Mouse (Mus musculus) forebrain, embryonic 14.5 days (tissue): Measurements from ENCODE around the gene Ptprd. TPM values are rescaled to one million over a fixed set of nuclear protein-coding genes. Genes with fewer than 3 reads are reported as not detected.

Experiments
- ATAC-seq: fragments of 200-750 bp; cut with Nextera tagmentation; 2 replicates; pipeline ENCODE4 v1.8.0; 2017; ENCODE audit warnings: mild to moderate bottlenecking, moderate library complexity
- DNase-seq: peaks from one replicate; pipeline ENCODE4 v3.0.0-alpha.2; 2015; ENCODE audit warnings: low spot score
- H3K27ac ChIP-seq: fragments of 300-500 bp; sonication (generic); 2 replicates; pipeline ENCODE4 v1.5.1; 2014; ENCODE audit warnings: low read depth, mild to moderate bottlenecking, control low read depth, low read length, moderate library complexity
- H3K27me3 ChIP-seq: fragments of 300-500 bp; sonication (generic); replicated peaks from 2 replicates; pipeline ENCODE4 v1.6.1; 2014; ENCODE audit warnings: low read length, control low read depth, mixed read lengths; ENCODE audit not compliant: control insufficient read depth, insufficient read depth
- H3K36me3 ChIP-seq: fragments of 300-500 bp; sonication (generic); 2 replicates; pipeline ENCODE4 v1.6.1; 2014; ENCODE audit warnings: low read length, control low read depth; ENCODE audit not compliant: control insufficient read depth, insufficient read depth
- H3K4me1 ChIP-seq: fragments of 300-500 bp; sonication (generic); 2 replicates; pipeline ENCODE4 v1.6.1; 2014; ENCODE audit warnings: antibody characterized with exemption, low read length, control low read depth; ENCODE audit not compliant: control insufficient read depth, insufficient read depth
- H3K4me2 ChIP-seq: fragments of 300-500 bp; sonication (generic); 2 replicates; pipeline ENCODE4 v1.6.1; 2014; ENCODE audit warnings: mild to moderate bottlenecking, control low read depth, low read length
- H3K4me3 ChIP-seq: fragments of 300-500 bp; sonication (generic); 2 replicates; pipeline ENCODE4 v1.5.1; 2014; ENCODE audit warnings: low read depth, low read length, control low read depth
- H3K9ac ChIP-seq: fragments of 300-500 bp; sonication (generic); 2 replicates; pipeline ENCODE4 v1.6.1; 2014; ENCODE audit warnings: mild to moderate bottlenecking, low read length, control low read depth, moderate library complexity
- H3K9me3 ChIP-seq: fragments of 300-500 bp; sonication (generic); replicated peaks from 2 replicates; pipeline ENCODE4 v1.6.1; 2016; ENCODE audit warnings: low read length, control low read depth, mixed read lengths; ENCODE audit not compliant: control insufficient read depth
- WGBS: fragments of 180-500 bp; shearing (Covaris S2); extraction: QIAGEN DNeasy Blood & Tissue Kit; methylation state at CpG from one replicate; pipeline ENCODE4 v1.1.7; 2014; 5-methylcytosine and 5-hydroxymethylcytosine counted together
- polyA plus RNA-seq: library from polyadenylated mRNA; unstranded; fragments of >200 nt; fragmentation: Nextera tagmentation; extraction: Ambion mirVana; gene quantifications from 2 replicates; pipeline ENCODE4 v1.2.1, GENCODE M21; 2014

Gene Ptprd
- polyA plus RNA-seq, 1 experiment from 2014 or later = 43.3 TPM

DNA sequence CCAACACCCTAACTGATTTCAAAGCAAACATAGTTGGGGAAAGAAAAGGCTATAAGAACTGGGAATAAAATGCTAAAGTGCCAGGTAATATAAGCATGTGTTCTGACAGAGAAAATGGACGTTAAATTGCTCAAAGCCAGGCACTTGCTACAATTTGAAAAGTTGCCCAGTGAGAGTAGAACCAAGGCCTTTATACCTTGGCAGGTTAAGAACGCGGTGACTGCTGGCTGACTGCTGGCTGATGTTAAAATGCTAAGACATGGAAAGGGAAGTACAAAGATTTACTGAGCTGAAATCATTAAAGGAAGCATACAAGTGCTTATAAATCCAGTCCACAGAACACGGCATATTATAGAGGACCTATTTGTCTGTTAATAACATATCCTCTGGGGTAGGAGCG, 1796.1 kb downstream of the Ptprd start:
- Histone ChIP-seq H3K4me2 (no peak overlapping the region), H3K9me3 (no peaks in the 10 kb centered on the region), H3K9ac (no peak overlapping the region), H3K27ac (no peak overlapping the region), H3K27me3 (no peaks in the 10 kb centered on the region), H3K36me3 (no peaks in the 10 kb centered on the region), H3K4me1 (no peaks in the 10 kb centered on the region), H3K4me3 (no peak overlapping the region)
- DNase-seq = no peak
- no peak for ATAC-seq
- 82% methylated on average over 5 of the region's 5 CpGs for WGBS

DNA sequence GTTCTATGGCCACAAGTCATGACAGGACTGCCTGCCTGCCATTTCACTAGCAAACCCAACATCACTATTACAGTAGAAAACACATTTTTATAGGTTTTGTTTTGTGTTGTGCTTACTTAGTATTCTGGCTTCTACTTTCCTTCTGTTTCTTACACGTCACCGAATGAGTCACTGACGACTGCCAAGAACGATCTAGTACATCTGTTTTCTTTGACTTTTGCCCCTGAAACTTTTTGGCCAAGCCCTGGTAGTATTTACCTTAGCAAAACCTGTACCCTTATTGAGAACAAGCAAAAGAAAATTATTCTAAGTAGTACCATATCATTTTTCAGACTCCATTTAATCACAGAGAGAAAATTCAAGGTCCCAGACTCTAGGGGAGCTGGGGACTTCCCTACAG, 1797.2 kb downstream of the Ptprd start:
- DNase-seq = no peak
- WGBS = 74% methylated on average over 4 of the region's 4 CpGs
- ATAC-seq = no peak

DNA sequence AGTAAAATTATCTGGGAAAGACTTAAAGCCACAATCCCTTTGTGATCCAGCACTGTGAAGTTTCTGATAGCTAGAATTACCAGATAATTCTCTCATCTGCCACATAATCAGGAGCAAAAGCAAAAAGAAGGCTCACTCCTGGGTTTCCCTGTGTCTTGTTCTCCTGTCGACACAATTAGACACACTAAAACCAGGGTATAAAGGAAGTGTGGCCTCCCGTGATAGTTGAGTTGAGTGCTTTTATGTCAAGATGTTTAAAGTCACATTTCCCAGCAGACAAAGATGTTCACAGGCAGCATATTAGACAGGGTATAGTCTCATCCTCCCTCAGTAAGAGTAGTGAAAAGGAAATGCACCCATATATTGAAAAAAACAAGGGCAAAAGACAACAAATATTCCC, 1801.7 kb downstream of the Ptprd start:
- no peak for ATAC-seq
- Histone ChIP-seq H3K4me3 (no peak overlapping the region), H3K4me2 (no peak overlapping the region), H3K9me3 (no peaks in the 10 kb centered on the region), H3K9ac (no peak overlapping the region), H3K36me3 (no peaks in the 10 kb centered on the region), H3K27me3 (no peaks in the 10 kb centered on the region), H3K4me1 (no peaks in the 10 kb centered on the region), H3K27ac (no peak overlapping the region)
- DNase-seq = no peak
- 48% methylated on average over 2 of the region's 2 CpGs for WGBS

More for the DNA sequence above, 1797.2 kb downstream of the Ptprd start:
- Histone ChIP-seq H3K27ac (no peak overlapping the region), H3K4me1 (no peaks in the 10 kb centered on the region), H3K36me3 (no peaks in the 10 kb centered on the region), H3K27me3 (no peaks in the 10 kb centered on the region), H3K9me3 (no peaks in the 10 kb centered on the region), H3K4me2 (no peak overlapping the region), H3K4me3 (no peak overlapping the region), H3K9ac (no peak overlapping the region)

DNA sequence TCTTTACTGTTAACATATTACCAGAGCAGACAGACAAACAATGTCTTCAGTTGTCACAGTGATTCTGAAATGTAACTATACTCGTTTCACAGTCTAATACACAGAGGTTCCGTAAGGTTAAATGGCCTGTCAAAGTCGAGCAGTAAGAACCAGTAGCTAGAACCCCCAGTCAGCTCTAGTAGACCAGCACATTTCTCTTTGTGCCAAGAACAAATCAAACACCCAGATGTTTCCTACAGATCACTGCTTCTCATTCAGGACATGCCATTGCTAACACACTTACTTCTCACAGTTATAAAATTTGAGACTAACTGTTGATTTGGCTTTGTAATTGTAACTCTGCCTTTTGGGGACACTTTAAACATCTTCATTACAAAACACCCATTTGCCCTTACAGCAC, 1802.6 kb downstream of the Ptprd start:
- Histone ChIP-seq H3K27ac (no peak overlapping the region), H3K4me2 (no peak overlapping the region), H3K9me3 (no peaks in the 10 kb centered on the region), H3K4me3 (no peak overlapping the region), H3K9ac (no peak overlapping the region), H3K27me3 (no peaks in the 10 kb centered on the region), H3K36me3 (no peaks in the 10 kb centered on the region), H3K4me1 (no peaks in the 10 kb centered on the region)
- no peak for DNase-seq
- WGBS = 77% methylated on average over 3 of the region's 3 CpGs
- no peak for ATAC-seq

DNA sequence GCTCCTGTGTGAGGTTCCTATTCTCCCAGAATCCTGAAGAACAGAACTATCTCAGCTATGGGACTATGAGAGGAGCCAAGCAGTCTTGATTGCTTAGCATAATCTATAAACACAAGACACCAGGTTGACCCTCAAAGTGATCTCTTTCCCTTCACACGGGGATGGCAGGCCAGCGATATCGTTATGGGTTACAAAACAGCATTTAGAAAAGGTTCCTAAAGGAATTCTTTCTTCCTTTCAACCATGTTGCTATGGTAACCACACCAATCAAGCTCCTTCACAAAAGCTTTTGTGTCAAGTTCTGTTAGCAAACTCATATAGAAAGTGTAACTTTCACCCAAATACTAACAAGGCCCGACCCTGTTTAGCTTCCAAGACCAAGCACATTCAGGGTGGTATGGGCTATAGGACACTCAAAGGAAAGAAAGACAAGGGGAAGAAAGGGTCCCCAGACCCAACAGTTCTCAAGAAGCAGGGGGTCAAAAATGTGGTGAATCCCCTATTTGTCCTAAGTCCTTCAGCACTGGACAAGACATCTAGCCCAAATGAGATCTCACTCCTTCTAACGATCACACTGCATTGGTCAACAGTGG, 1805.8 kb downstream of the Ptprd start:
- ATAC-seq (0 out of 2 replicates have a peak, but pooled peaks have one; percentile 23), DNase-seq (peak; percentile 65)
- no peaks in the 10 kb centered on the region for H3K36me3 ChIP-seq
- no peak overlapping the region for H3K27ac ChIP-seq
- no peaks in the 10 kb centered on the region for H3K4me1 ChIP-seq
- H3K9me3 ChIP-seq = no peaks in the 10 kb centered on the region
- no peak overlapping the region for H3K9ac ChIP-seq
- H3K4me2 ChIP-seq = no peak overlapping the region
- no peaks in the 10 kb centered on the region for H3K27me3 ChIP-seq
- 5% methylated on average over 5 of the region's 5 CpGs for WGBS
- H3K4me3 ChIP-seq = no peak overlapping the region

DNA sequence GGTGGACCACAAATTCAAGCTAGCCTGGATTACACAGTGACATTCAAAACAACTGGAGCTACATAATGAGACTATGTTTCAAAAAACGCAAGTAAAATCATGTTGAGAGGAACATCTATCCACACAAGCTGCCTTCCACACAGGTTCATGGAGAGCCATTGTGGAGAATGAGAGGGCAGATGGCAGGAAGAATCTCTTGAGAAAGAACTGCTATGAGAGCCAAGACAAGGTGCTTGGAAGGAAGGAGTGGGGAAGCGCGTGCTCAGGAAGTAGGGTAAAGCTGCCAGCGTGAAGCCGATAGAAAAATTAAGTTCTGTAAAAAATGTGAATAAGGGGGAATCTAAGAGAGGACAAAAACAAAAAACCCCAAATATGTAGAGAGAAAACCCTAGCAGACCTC, 1808.5 kb downstream of the Ptprd start:
- WGBS = 95% methylated on average over 5 of the region's 5 CpGs
- no peaks in the 10 kb centered on the region for H3K27me3 ChIP-seq
- no peaks in the 10 kb centered on the region for H3K36me3 ChIP-seq
- H3K9me3 ChIP-seq = no peaks in the 10 kb centered on the region
- H3K27ac ChIP-seq = no peak overlapping the region
- H3K4me1 ChIP-seq = no peaks in the 10 kb centered on the region
- no peak for ATAC-seq
- DNase-seq = no peak
- H3K4me2 ChIP-seq = no peak overlapping the region
- H3K9ac ChIP-seq = no peak overlapping the region
- no peak overlapping the region for H3K4me3 ChIP-seq

DNA sequence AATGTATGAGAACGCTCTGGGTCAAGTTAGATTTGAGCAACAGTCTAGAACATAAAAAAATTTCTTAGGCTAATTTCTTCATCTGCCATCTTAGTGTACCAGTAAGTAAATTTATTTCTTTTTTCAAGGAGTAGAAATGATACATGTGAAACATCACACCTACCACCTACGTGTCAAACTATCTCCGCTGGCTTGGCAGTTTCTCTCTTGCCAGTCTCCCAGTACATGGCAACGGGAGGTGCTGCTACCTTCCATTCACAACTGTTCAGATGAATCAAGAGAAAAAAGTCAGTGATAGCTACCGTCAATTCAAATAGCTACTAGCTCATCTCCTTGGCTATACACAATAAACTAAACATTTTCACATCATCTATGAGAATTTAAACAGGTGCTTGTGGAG, 1823.9 kb downstream of the Ptprd start:
- Histone ChIP-seq H3K9ac (no peak overlapping the region), H3K4me2 (no peak overlapping the region), H3K27ac (no peak overlapping the region), H3K4me1 (no peaks in the 10 kb centered on the region), H3K9me3 (no peaks in the 10 kb centered on the region), H3K4me3 (no peak overlapping the region), H3K36me3 (no peaks in the 10 kb centered on the region), H3K27me3 (no peaks in the 10 kb centered on the region)
- 85% methylated on average over 5 of the region's 5 CpGs for WGBS
- no peak for ATAC-seq
- DNase-seq = no peak

DNA sequence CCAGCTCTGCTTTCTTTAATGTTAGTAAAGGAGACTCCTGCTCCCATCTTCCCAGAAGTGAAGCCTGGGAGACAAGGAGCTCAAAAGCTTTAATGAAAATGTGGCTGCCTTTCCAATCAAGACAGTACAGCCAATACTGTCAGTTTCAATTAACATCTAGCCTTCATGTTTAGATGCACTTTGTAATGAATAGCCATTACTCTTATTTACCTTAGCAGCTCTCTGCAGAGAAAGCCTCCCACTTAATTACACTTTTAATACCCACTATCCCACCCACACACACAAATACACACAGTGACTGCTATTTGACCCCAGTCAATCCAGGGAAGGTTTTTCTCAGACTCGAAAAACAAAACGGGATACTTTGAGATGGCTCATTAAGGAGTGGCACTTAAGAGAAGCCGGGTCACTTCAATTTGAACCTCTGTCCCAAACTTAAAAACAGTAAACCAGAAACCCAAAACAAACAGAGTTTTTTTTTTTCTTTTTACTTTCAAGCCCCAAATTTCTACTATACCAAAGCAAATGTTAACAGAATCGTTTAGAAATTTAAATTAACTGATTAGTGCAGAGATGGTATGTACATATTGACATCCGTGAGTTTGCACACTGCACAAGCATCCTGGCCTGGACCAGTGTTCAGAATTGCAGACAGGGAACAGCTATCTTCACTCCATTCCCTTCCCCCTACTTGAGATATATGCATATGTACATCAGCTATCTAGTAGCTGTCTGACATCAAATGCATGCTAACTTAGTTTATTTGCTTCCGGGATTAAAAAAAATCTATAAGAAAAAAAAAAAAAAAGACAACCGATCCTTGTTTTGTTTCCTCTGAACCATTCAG, 1824.6 kb downstream of the Ptprd start:
- H3K4me3 ChIP-seq = no peak overlapping the region
- no peak overlapping the region for H3K27ac ChIP-seq
- no peaks in the 10 kb centered on the region for H3K4me1 ChIP-seq
- H3K36me3 ChIP-seq = no peaks in the 10 kb centered on the region
- H3K4me2 ChIP-seq = no peak overlapping the region
- ATAC-seq = no peak
- no peaks in the 10 kb centered on the region for H3K27me3 ChIP-seq
- 52% methylated on average over 7 of the region's 7 CpGs for WGBS
- H3K9me3 ChIP-seq = no peaks in the 10 kb centered on the region
- no peak overlapping the region for H3K9ac ChIP-seq
- DNase-seq = no peak

DNA sequence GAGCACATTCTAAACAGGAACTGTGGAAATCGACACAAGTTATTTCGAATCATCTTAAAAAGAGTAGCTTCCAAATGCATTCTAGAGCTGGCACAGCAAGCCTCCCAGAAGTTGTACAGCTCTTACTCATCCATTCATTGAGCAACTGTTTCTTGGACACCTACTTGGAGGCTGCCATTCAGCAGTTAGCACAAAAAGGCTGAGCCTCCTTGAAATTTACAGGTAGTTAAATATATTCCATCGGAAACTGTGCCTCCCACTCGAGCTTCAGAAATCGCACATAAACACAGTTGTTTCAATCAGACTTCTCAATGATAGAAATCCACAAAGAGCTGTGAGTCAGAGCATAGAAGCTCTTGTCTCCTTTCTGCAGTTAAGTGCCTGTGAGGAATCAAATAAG, 1825.9 kb downstream of the Ptprd start:
- no peak overlapping the region for H3K4me2 ChIP-seq
- H3K27me3 ChIP-seq = no peaks in the 10 kb centered on the region
- no peak overlapping the region for H3K9ac ChIP-seq
- no peaks in the 10 kb centered on the region for H3K9me3 ChIP-seq
- no peak overlapping the region for H3K27ac ChIP-seq
- WGBS = 94% methylated on average over 5 of the region's 5 CpGs
- H3K4me3 ChIP-seq = no peak overlapping the region
- no peak for DNase-seq
- no peaks in the 10 kb centered on the region for H3K4me1 ChIP-seq
- no peaks in the 10 kb centered on the region for H3K36me3 ChIP-seq
- ATAC-seq = no peak
